Mouse (Mus musculus) gastrocnemius, adult 2 months (tissue): ENCODE measurements around the gene Ftl1. TPM values are rescaled to one million over a fixed set of nuclear protein-coding genes. Genes with fewer than 3 reads are reported as not detected.

Source experiments
- DNase-seq: peaks from one replicate; pipeline ENCODE4 v3.0.0; 2022
- H3K27ac ChIP-seq: fragments of 200-600 bp; 2 replicates; pipeline ENCODE4 v1.8.1; 2022; ENCODE audit warnings: mild to moderate bottlenecking
- H3K4me3 ChIP-seq: fragments of 200-600 bp; 2 replicates; pipeline ENCODE4 v1.8.1; 2022; ENCODE audit warnings: mild to moderate bottlenecking, moderate library complexity
- CTCF ChIP-seq: fragments of 200-600 bp; IDR thresholded peaks from 2 replicates; pipeline ENCODE4 v1.8.1; 2022; ENCODE audit warnings: antibody characterized with exemption, mild to moderate bottlenecking, moderate library complexity
- intact Hi-C: fragments of 180-260 bp; cut with DNase I; formaldehyde crosslinking; loops from one replicate; pipeline ENCODE4 v1.15.1; 2025
- total RNA-seq, 2 experiments: library from RNA; stranded (reverse); gene quantifications; 2 replicates each; pipeline ENCODE4 v1.2.3; 2021

The Ftl1 gene
- total RNA-seq, 2 experiments from 2014 or later = 122 to 149 TPM

DNA sequence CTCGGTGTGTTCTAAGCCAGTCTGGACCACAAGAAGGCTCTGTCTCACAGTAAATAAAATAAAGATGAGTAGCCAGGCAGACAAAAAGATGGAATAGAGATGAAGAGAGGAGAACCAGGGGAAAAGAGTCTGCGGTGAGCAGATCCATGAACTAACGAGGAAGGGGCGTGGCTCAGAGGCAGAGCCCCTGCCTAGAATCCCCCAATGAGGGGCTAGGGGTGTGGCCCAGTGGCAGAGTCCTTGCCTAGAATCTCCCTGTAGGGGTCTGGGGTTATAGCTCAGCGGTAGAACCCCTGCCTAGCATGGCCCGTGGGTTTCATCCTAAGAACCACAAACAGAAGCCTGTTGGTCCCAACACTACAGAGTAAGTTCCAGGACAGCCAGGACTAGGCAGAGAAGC, 22.6 kb downstream of the Ftl1 start:
- H3K4me3 ChIP-seq = peak overlapping the region; percentile 87
- H3K27ac ChIP-seq = peak overlapping the region; percentile 97
- no peak for TF ChIP-seq CTCF
- DNase-seq = no peak
- intact Hi-C loops = no loop called here

DNA sequence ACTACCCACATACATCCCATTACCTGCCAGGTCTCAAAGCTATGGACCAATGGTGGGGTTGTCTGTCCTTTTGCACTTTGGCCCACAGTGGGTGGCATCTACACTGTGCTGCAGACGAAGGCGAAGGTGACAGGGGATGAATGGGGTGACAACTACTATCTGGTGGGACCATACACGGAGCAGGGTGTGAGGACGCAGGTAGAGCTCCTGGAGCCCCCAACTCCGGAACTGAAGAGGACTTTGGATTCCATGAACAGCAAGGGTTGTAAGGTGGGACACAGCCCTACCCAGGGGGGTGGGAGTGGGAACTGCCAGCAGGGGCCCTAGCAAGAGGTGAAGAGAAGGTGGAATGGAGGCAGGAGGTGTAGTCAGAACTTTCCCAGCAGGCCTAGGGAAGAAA, 23.2 kb downstream of the Ftl1 start:
- intact Hi-C loops = no loop called here
- peak overlapping the region; percentile 87 for H3K4me3 ChIP-seq
- no peak for TF ChIP-seq CTCF
- no peak for DNase-seq
- peak overlapping the region; percentile 97 for H3K27ac ChIP-seq

GRCm38 (mm10) chr7:45435038-45435437, 24.6 kb downstream of the Ftl1 start:
- intact Hi-C loops = no loop called here
- TF ChIP-seq CTCF = no peak
- DNase-seq = no peak
- Histone ChIP-seq H3K27ac (peak overlapping the region; percentile 97), H3K4me3 (peak overlapping the region; percentile 87)

GRCm38 (mm10) chr7:45434203-45435015, 25.3 kb downstream of the Ftl1 start, which contains the start of gene Gys1:
Gene Gys1, plus strand, starts transcription at chr7:45434844.
- TF ChIP-seq CTCF = peak; percentile 90
- peak; percentile 100 for DNase-seq
- intact Hi-C loops = loop anchor here (1.0 kb wide), 1 partner anchor 29 kb away; the partner anchor contains the start of gene Kcna7
- Histone ChIP-seq H3K27ac (peak within 1 kb of the TSS; percentile 97), H3K4me3 (peak within 1 kb of the TSS; percentile 87)

DNA sequence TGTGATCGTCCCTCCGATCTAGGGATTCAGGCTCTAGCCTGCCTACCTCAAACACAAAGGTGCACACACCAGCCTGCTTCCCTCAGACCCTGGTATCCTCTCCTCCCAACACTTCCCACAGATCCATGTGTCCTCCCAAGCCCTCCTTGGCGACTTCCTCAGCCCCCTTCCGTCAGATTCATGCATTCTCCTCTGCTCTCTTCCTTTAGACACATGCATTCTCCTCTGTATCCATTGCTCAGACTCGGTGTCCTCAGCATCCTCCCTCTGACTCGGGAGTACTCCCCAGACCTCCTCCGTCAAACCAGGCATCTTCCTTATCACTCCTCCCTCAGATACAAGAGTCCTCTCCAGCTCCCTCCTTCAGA, 25.9 kb downstream of the Ftl1 start:
- peak overlapping the region; percentile 87 for H3K4me3 ChIP-seq
- intact Hi-C loops = loop anchor here (1.0 kb wide), 1 partner anchor 29 kb away; the partner anchor contains the start of gene Kcna7
- TF ChIP-seq CTCF = no peak
- DNase-seq = no peak
- H3K27ac ChIP-seq = peak overlapping the region; percentile 97

- TF ChIP-seq CTCF = no peak
- peak; percentile 71 for DNase-seq
- H3K4me3 ChIP-seq = no peak overlapping the region
- intact Hi-C loops = no loop called here
- peak overlapping the region; percentile 63 for H3K27ac ChIP-seq
Observed at GRCm38 (mm10) chr7:45426556-45426955, 33.1 kb downstream of the Ftl1 start.

- Histone ChIP-seq H3K27ac (no peak overlapping the region), H3K4me3 (no peak overlapping the region)
- no peak for DNase-seq
- intact Hi-C loops = no loop called here
- no peak for TF ChIP-seq CTCF
Observed at GRCm38 (mm10) chr7:45421194-45421593, 38.5 kb downstream of the Ftl1 start.

DNA sequence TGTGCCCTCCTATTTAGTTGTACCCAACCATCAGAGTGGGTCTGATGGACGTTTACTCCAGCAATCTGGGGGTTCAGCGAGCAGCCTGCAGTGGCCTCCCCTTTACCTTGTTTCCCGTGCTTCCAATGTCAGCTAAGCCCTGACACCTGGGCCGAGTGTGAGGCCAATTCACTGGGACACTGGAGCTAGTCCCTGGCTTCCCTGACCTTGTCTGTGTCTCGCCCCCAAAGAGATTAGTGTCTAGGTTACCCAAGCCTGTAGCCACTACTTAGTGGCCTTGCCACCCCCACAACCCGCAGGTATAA, 39.1 kb downstream of the Ftl1 start, which contains the start of gene Lhb:
TSS of gene Lhb (plus strand) at position 206 of the 305 bp plus-strand sequence.
- no peak within 1 kb of the TSS for H3K27ac ChIP-seq
- no peak within 1 kb of the TSS for H3K4me3 ChIP-seq
- no peak for TF ChIP-seq CTCF
- intact Hi-C loops = no loop called here
- no peak for DNase-seq

- intact Hi-C loops = no loop called here
- no peak for TF ChIP-seq CTCF
- H3K27ac ChIP-seq = no peak overlapping the region
- no peak overlapping the region for H3K4me3 ChIP-seq
- DNase-seq = no peak
Observed at GRCm38 (mm10) chr7:45419859-45420614, 39.6 kb downstream of the Ftl1 start.

DNA sequence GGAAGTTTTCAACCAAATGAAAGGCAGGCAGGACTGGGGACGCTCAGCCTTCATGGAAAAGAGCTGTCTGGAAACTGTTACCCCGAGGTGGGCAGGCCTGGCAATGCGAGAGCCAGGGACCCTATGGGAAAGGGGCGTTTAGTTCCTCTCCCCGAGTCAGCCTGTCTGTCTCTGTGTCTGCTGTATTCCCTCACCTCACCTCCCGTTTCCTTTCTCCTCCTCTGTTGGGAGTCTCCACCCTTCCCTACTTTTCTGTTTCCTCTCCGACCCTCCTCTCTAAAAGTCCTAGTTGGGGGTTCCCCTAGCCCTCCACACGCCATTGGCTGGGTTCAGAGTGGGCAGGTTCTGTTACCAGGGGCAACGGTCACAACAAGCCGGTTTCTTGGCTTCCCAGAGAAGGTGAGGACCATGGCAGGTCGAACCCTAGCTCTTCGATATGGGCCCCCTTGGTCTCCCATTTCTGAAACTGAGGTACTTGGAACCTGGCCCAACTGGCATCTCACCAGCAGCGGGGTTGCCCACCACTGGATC, 41.7 kb downstream of the Ftl1 start:
- DNase-seq = peak; percentile 5
- TF ChIP-seq CTCF = no peak
- intact Hi-C loops = loop anchor here (2.0 kb wide), 1 partner anchor 13 kb away; no protein-coding TSS in a partner anchor

DNA sequence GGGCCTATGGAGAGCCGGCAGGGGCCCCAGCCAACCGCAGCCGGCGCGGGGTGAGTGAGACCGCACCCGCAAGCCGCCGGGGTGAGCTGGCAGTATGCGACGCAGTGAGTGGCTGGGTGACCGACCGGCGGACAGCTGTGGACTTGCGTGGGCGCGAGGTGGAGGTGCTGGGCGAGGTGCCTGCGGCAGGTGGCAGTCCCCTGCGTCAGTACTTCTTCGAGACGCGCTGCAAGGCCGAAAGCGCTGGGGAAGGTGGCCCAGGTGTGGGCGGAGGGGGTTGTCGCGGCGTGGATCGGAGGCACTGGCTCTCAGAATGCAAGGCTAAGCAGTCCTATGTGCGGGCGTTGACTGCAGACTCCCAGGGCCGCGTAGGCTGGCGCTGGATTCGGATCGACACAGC, 44.0 kb downstream of the Ftl1 start:
- no peak overlapping the region for H3K27ac ChIP-seq
- intact Hi-C loops = loop anchor here (2.0 kb wide), 1 partner anchor 15 kb away; no protein-coding TSS in a partner anchor
- no peak overlapping the region for H3K4me3 ChIP-seq
- DNase-seq = no peak
- TF ChIP-seq CTCF = no peak

More for the DNA sequence above, 41.7 kb downstream of the Ftl1 start:
- H3K27ac ChIP-seq = no peak overlapping the region
- no peak overlapping the region for H3K4me3 ChIP-seq

GRCm38 (mm10) chr7:45414740-45415224, 44.9 kb downstream of the Ftl1 start:
- no peak overlapping the region for H3K4me3 ChIP-seq
- no peak for DNase-seq
- intact Hi-C loops = no loop called here
- no peak for TF ChIP-seq CTCF
- H3K27ac ChIP-seq = no peak overlapping the region
